Mouse (Mus musculus) layer of hippocampus, adult 9-10 months (tissue): ENCODE measurements at regions not wholly inside any gene's neighbourhood (a gene's known extent, or its start where the extent isn't known, plus 50 kb on each side); places are given as distances from the start of the nearest gene placed in this dataset.
"Not testable (repeated sequence)": the region's sequence is repeated elsewhere in the genome, so short reads cannot be mapped to it uniquely, and the experiment has no call there.

Experiments
- DNase-seq: peaks from one replicate; pipeline ENCODE4 v3.0.0; 2022; ENCODE audit warnings: low spot score

- no peak for DNase-seq
Measured at GRCm38 (mm10) chr6:82143496-82143895, 102.7 kb downstream of the Eva1a start.

- no peak for DNase-seq
Measured at GRCm38 (mm10) chr6:82150051-82150450, 109.2 kb downstream of the Eva1a start.

GRCm38 (mm10) chr6:82170349-82171080 lies 129.7 kb downstream of the Eva1a start:
- DNase-seq: no peak

GRCm38 (mm10) chr6:82174943-82175342 lies 134.1 kb downstream of the Eva1a start:
- DNase-seq: no peak

GRCm38 (mm10) chr6:82200130-82200529 lies 159.3 kb downstream of the Eva1a start:
- no peak for DNase-seq

- no peak for DNase-seq
Measured at GRCm38 (mm10) chr6:82204821-82205566, 164.2 kb downstream of the Eva1a start.

GRCm38 (mm10) chr6:82237834-82238233 lies 164.3 kb upstream of the Tacr1 start:
- DNase-seq: peak; percentile 7

GRCm38 (mm10) chr6:82240584-82241245 lies 161.4 kb upstream of the Tacr1 start:
- no peak for DNase-seq

- DNase-seq: not testable (repeated sequence)
Measured at GRCm38 (mm10) chr6:82247652-82248051, 154.5 kb upstream of the Tacr1 start.

- no peak for DNase-seq
Measured at GRCm38 (mm10) chr6:82284494-82284893, 117.6 kb upstream of the Tacr1 start.

GRCm38 (mm10) chr6:82285233-82285632 lies 116.9 kb upstream of the Tacr1 start:
- no peak for DNase-seq

GRCm38 (mm10) chr6:82293507-82293906 lies 108.6 kb upstream of the Tacr1 start:
- no peak for DNase-seq

- no peak for DNase-seq
Measured at GRCm38 (mm10) chr6:82296673-82297328, 105.3 kb upstream of the Tacr1 start.

- not testable (repeated sequence) for DNase-seq
Measured at GRCm38 (mm10) chr6:82302241-82302640, 99.9 kb upstream of the Tacr1 start.

GRCm38 (mm10) chr6:82313691-82314090 lies 88.4 kb upstream of the Tacr1 start:
- no peak for DNase-seq
